In the genomic region with DNA sequence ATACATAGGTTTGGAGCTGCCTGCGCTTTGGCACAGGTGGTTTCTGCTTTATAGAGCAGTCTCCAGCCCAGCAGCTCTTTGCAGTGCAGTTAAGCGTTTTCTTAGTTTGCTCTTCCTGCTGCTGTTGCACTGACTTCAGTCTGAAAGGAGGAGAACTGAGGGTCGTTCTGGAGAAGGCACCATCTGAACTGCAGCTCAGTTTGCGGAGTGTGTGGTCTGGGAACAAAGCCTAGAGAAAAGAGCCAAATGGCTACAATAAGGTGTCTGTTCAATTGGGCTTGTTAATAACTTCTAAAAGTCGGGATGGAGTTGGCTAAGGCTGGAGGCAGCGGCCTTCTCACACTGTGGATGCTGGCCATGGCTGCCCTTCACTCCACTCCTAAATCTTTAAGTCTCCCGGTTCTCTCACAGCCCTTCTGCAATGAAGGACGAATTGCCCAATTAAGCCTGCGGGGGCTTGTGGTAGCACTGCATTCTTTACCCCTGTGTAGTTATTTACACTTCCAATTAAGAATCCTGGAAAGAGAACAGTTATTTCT, we compare ENCODE assay signal across 8 mouse cellular contexts. TPM values are rescaled to one million over a fixed set of nuclear protein-coding genes. Genes with fewer than 3 reads are reported as not detected.
DNase-seq lines count a peak whose midpoint lies in the region; ATAC-seq lines count a peak whose summit lies in the region.

No protein-coding gene starts in this region.

- peak overlapping the region; percentile 82 for H3K4me2 ChIP-seq in kidney, embryonic 14.5 days (replicated peaks; ENCODE audit: low read depth, low read length)
- peak overlapping the region; percentile 85 for H3K4me2 ChIP-seq in embryonic facial prominence, embryonic 12.5 days (replicated peaks)
- H3K4me2 ChIP-seq in hindbrain, embryonic 13.5 days: peak overlapping the region; percentile 78
- H3K4me2 ChIP-seq in midbrain, embryonic 16.5 days (ENCODE audit: low read length): peak overlapping the region; percentile 82

- no peak for DNase-seq in kidney, postnatal 25 days
- no peak for DNase-seq in cerebellum, adult 18-20 months
- no peak for DNase-seq in embryo, embryonic 11 days
- no peak for DNase-seq in gastrocnemius, postnatal 10 days

- 17% methylated on average over 9 of the region's 9 CpGs for WGBS in kidney, embryonic 14.5 days
- 13% methylated on average over 9 of the region's 9 CpGs for WGBS in embryonic facial prominence, embryonic 12.5 days
- 37% methylated on average over 9 of the region's 9 CpGs for WGBS in hindbrain, embryonic 13.5 days
- 24% methylated on average over 9 of the region's 9 CpGs for WGBS in midbrain, embryonic 16.5 days

- H3K27me3 ChIP-seq in kidney, embryonic 14.5 days (ENCODE audit: control insufficient read depth, insufficient read depth, low read length): no peaks in the 10 kb centered on the region
- peaks cover 23% of the 10 kb centered on the region for H3K27me3 ChIP-seq in embryonic facial prominence, embryonic 12.5 days
- H3K27me3 ChIP-seq in hindbrain, embryonic 13.5 days: peaks cover 50% of the 10 kb centered on the region
- H3K27me3 ChIP-seq in midbrain, embryonic 16.5 days (ENCODE audit: control insufficient read depth, insufficient read depth, low read depth, low read length): peaks cover 5% of the 10 kb centered on the region; the same call in 1 of the 2 replicates

- H3K4me1 ChIP-seq in kidney, embryonic 14.5 days (ENCODE audit: control insufficient read depth, insufficient read depth, low read length): peaks cover 8% of the 10 kb centered on the region; the same call in 1 of the 2 replicates
- peaks cover 24% of the 10 kb centered on the region for H3K4me1 ChIP-seq in embryonic facial prominence, embryonic 12.5 days
- H3K4me1 ChIP-seq in hindbrain, embryonic 13.5 days (replicated peaks): peaks cover 30% of the 10 kb centered on the region
- peaks cover 12% of the 10 kb centered on the region; the same call in 1 of the 2 replicates for H3K4me1 ChIP-seq in midbrain, embryonic 16.5 days (ENCODE audit: control insufficient read depth, insufficient read depth, low read length)

- no peak overlapping the region for H3K27ac ChIP-seq in kidney, embryonic 14.5 days (ENCODE audit: low read depth, low read length)
- H3K27ac ChIP-seq in embryonic facial prominence, embryonic 12.5 days: peak overlapping the region; percentile 75
- peak overlapping the region; percentile 2; the same call in 1 of the 2 replicates for H3K27ac ChIP-seq in hindbrain, embryonic 13.5 days
- H3K27ac ChIP-seq in midbrain, embryonic 16.5 days (ENCODE audit: low read length): no peak overlapping the region

- H3K36me3 ChIP-seq in kidney, embryonic 14.5 days (ENCODE audit: control insufficient read depth, insufficient read depth, low read length): peaks cover 7% of the 10 kb centered on the region
- peaks cover 9% of the 10 kb centered on the region for H3K36me3 ChIP-seq in embryonic facial prominence, embryonic 12.5 days
- no peaks in the 10 kb centered on the region for H3K36me3 ChIP-seq in hindbrain, embryonic 13.5 days
- H3K36me3 ChIP-seq in midbrain, embryonic 16.5 days (ENCODE audit: control insufficient read depth, insufficient read depth, low read length): no peaks in the 10 kb centered on the region; the same call in 1 of the 2 replicates

- no peak for ATAC-seq in kidney, embryonic 14.5 days (ENCODE audit: low FRiP score, low TSS enrichment)
- ATAC-seq in embryonic facial prominence, embryonic 12.5 days (ENCODE audit: insufficient number of reproducible peaks, insufficient read depth, low FRiP score, low TSS enrichment): no peak
- ATAC-seq in hindbrain, embryonic 13.5 days (ENCODE audit: low FRiP score): no peak
- no peak for ATAC-seq in midbrain, embryonic 16.5 days

- H3K9ac ChIP-seq in kidney, embryonic 14.5 days (ENCODE audit: low read depth, low read length): peak overlapping the region; percentile 70; the same call in 1 of the 2 replicates
- peak overlapping the region; percentile 85 for H3K9ac ChIP-seq in embryonic facial prominence, embryonic 12.5 days
- peak overlapping the region; percentile 43; the same call in 1 of the 2 replicates for H3K9ac ChIP-seq in hindbrain, embryonic 13.5 days
- H3K9ac ChIP-seq in midbrain, embryonic 16.5 days (ENCODE audit: low read depth, low read length): no peak overlapping the region

- peak overlapping the region; percentile 58 for H3K4me3 ChIP-seq in kidney, embryonic 14.5 days (ENCODE audit: low read length)
- peak overlapping the region; percentile 67 for H3K4me3 ChIP-seq in embryonic facial prominence, embryonic 12.5 days
- H3K4me3 ChIP-seq in hindbrain, embryonic 13.5 days: peak overlapping the region; percentile 60
- peak overlapping the region; percentile 74 for H3K4me3 ChIP-seq in midbrain, embryonic 16.5 days (ENCODE audit: low read depth, low read length)

- no peaks in the 10 kb centered on the region for H3K9me3 ChIP-seq in kidney, embryonic 14.5 days (ENCODE audit: control insufficient read depth, low read length)
- no peaks in the 10 kb centered on the region for H3K9me3 ChIP-seq in embryonic facial prominence, embryonic 12.5 days
- H3K9me3 ChIP-seq in hindbrain, embryonic 13.5 days: no peaks in the 10 kb centered on the region
- H3K9me3 ChIP-seq in midbrain, embryonic 16.5 days (replicated peaks; ENCODE audit: control insufficient read depth, low read length, poor library complexity, severe bottlenecking): no peaks in the 10 kb centered on the region

RNA-seq across cellular contexts. Expression of gene Shisa2, which starts 2.1 kb away (rescaled TPM):
- polyA plus RNA-seq in kidney, embryonic 14.5 days (2014; fragmentation: Nextera tagmentation; extraction: Ambion mirVana): 19.0 and 24.6 TPM in 2 replicates
- 51.7 and 54.8 TPM in 2 replicates for polyA plus RNA-seq in embryonic facial prominence, embryonic 12.5 days (2016; fragmentation: Nextera tagmentation; extraction: Ambion mirVana)
- 4.0 and 4.3 TPM in 2 replicates for polyA plus RNA-seq in hindbrain, embryonic 13.5 days (2015; fragmentation: Nextera tagmentation; extraction: Ambion mirVana)
- polyA plus RNA-seq in midbrain, embryonic 16.5 days (2015; fragmentation: Nextera tagmentation; extraction: Ambion mirVana): 4.7 and 5.9 TPM in 2 replicates
- total RNA-seq in gastrocnemius, postnatal 10 days (2021): 10 to 100 TPM; 69.9 to 72.4 TPM

RNA-seq across cellular contexts. Expression of gene Cdadc1, which starts 29.5 kb away (rescaled TPM):
- 25.7 and 35.5 TPM in 2 replicates for polyA plus RNA-seq in kidney, embryonic 14.5 days (2014; fragmentation: Nextera tagmentation; extraction: Ambion mirVana)
- 34.1 and 36.0 TPM in 2 replicates for polyA plus RNA-seq in embryonic facial prominence, embryonic 12.5 days (2016; fragmentation: Nextera tagmentation; extraction: Ambion mirVana)
- 36.3 and 37.8 TPM in 2 replicates for polyA plus RNA-seq in hindbrain, embryonic 13.5 days (2015; fragmentation: Nextera tagmentation; extraction: Ambion mirVana)
- 31.8 and 33.6 TPM in 2 replicates for polyA plus RNA-seq in midbrain, embryonic 16.5 days (2015; fragmentation: Nextera tagmentation; extraction: Ambion mirVana)
- total RNA-seq in gastrocnemius, postnatal 10 days (2021): 10 to 100 TPM; 19.4 to 25.5 TPM

Comparison
In these comparisons a context has a peak if more than half of its experiments do, and no peak if none do; other contexts are left out.
1. H3K27ac ChIP-seq: peak in embryonic facial prominence, embryonic 12.5 days (single experiment) and hindbrain, embryonic 13.5 days (single experiment); none in kidney, embryonic 14.5 days (single experiment) and midbrain, embryonic 16.5 days (single experiment).
2. Peak in every context shown above with its lines, with median percentiles within 50 percentile points of each other: H3K4me2 ChIP-seq and H3K4me3 ChIP-seq.